Mouse (Mus musculus) liver, embryonic 14.5 days (tissue): ENCODE measurements around the gene Tbc1d9. TPM values are rescaled to one million over a fixed set of nuclear protein-coding genes. Genes with fewer than 3 reads are reported as not detected.

Experiments used
- ATAC-seq: fragments of 200-750 bp; cut with Nextera tagmentation; 2 replicates; pipeline ENCODE4 v1.8.0; 2017; ENCODE audit warnings: moderate number of reproducible peaks, mild to moderate bottlenecking, moderate library complexity; ENCODE audit not compliant: insufficient read depth
- DNase-seq, 3 experiments: peaks; one replicate each; pipeline ENCODE4 v3.0.0-alpha.2; 2012 to 2013; ENCODE audit warnings: low read depth in 3 of 3, low spot score in 3 of 3
- H3K27ac ChIP-seq: fragments of 300-500 bp; sonication (generic); 2 replicates; pipeline ENCODE4 v1.5.1; 2014; ENCODE audit warnings: moderate library complexity, mild to moderate bottlenecking, control low read depth, inconsistent platforms
- H3K27me3 ChIP-seq: fragments of 300-500 bp; sonication (generic); 2 replicates; pipeline ENCODE4 v1.6.1; 2014; ENCODE audit warnings: mild to moderate bottlenecking, low read length, moderate library complexity; ENCODE audit not compliant: control insufficient read depth, insufficient read depth
- H3K36me3 ChIP-seq: fragments of 300-500 bp; sonication (generic); replicated peaks from 2 replicates; pipeline ENCODE4 v1.6.1; 2014; ENCODE audit warnings: low read depth; ENCODE audit not compliant: control insufficient read depth, insufficient read depth
- H3K4me1 ChIP-seq, 2 experiments: fragments of 200-500 bp in 1 of 2; fragments of 300-500 bp in 1 of 2; sonication (generic) in 1 of 2; replicated peaks; 2 replicates each; pipeline ENCODE4 v1.6.1; 2012 to 2014; ENCODE audit warnings: antibody characterized with exemption in 1 of 2, inconsistent platforms in 1 of 2, low read length in 1 of 2; ENCODE audit not compliant: control insufficient read depth in 2 of 2, insufficient read depth in 2 of 2
- H3K4me2 ChIP-seq: fragments of 300-500 bp; sonication (generic); 2 replicates; pipeline ENCODE4 v1.6.1; 2014; ENCODE audit warnings: low read depth, mild to moderate bottlenecking, control low read depth, moderate library complexity
- H3K4me3 ChIP-seq, 2 experiments: fragments of 200-500 bp in 1 of 2; fragments of 300-500 bp in 1 of 2; sonication (generic) in 1 of 2; 2 replicates each; pipeline ENCODE4 v1.5.1; 2012 to 2014; ENCODE audit warnings: low read depth in 2 of 2, low read length in 2 of 2, mild to moderate bottlenecking in 2 of 2, control low read depth in 1 of 2, inconsistent platforms in 1 of 2, moderate library complexity in 1 of 2; ENCODE audit not compliant: insufficient read depth in 1 of 2
- H3K9ac ChIP-seq: fragments of 300-500 bp; sonication (generic); replicated peaks from 2 replicates; pipeline ENCODE4 v1.6.1; 2014; ENCODE audit warnings: mild to moderate bottlenecking, control low read depth, moderate library complexity
- H3K9me3 ChIP-seq: fragments of 300-500 bp; sonication (generic); 2 replicates; pipeline ENCODE4 v1.6.1; 2016; ENCODE audit warnings: low read length, mixed read lengths; ENCODE audit not compliant: control insufficient read depth
- CTCF ChIP-seq: IDR thresholded peaks from 2 replicates; pipeline ENCODE4 v1.5.1; 2016; ENCODE audit warnings: antibody characterized with exemption, low read depth, control low read depth
- EP300 ChIP-seq: IDR thresholded peaks from 2 replicates; pipeline ENCODE4 v1.6.1; 2016; ENCODE audit warnings: antibody characterized with exemption, low read depth
- WGBS: fragments of 180-500 bp; shearing (Covaris S2); extraction: QIAGEN DNeasy Blood & Tissue Kit; methylation state at CpG from one replicate; pipeline ENCODE4 v1.1.7; 2014; ENCODE audit not compliant: insufficient replicate concordance; 5-methylcytosine and 5-hydroxymethylcytosine counted together
- polyA plus RNA-seq, 2 experiments: library from polyadenylated mRNA; depleted of rRNA in 1 of 2; stranded (reverse) in 1 of 2; unstranded in 1 of 2; fragments of >200 nt; fragmentation: Nextera tagmentation in 1 of 2; extraction: Ambion mirVana in 1 of 2; gene quantifications; 2 replicates each; pipeline versions ENCODE4 v1.2.1 to v1.2.3; 2012 to 2014

Gene Tbc1d9
- polyA plus RNA-seq, 2 experiments: 0.43 to 1.1 TPM

DNA sequence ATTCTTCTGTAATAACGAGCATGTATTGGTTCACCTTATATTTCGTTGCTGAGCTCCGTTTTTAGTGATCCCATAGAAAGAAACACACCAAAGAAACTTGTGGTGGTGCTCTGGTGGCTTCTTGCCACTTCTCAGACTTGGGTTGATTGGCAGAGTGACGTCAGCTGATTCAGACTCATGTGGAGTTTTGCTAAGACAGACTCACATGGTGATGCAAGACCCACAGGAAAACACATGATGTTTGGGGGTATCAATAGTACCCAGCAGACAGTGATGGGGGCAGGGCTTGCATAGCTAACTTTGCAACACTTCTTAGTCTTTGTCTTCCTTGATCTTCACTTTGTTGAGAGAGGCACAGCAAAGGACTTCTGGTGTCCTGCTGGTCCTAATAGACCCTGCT lies 20.6 kb upstream of the Tbc1d9 start:
- H3K4me2 ChIP-seq: no peak overlapping the region
- H3K9me3 ChIP-seq: no peaks in the 10 kb centered on the region
- H3K27ac ChIP-seq: no peak overlapping the region
- H3K9ac ChIP-seq: no peak overlapping the region
- peaks cover 0 to 3% of the 10 kb centered on the region in 2 experiments; a peak in 1 of 4 replicates for H3K4me1 ChIP-seq
- DNase-seq (no peak), ATAC-seq (no peak)
- H3K36me3 ChIP-seq: no peaks in the 10 kb centered on the region
- no peak overlapping the region for H3K4me3 ChIP-seq
- H3K27me3 ChIP-seq: no peaks in the 10 kb centered on the region
- WGBS: 57% methylated on average over 4 of the region's 4 CpGs
- TF ChIP-seq EP300: no peak
- no peak for TF ChIP-seq CTCF

DNA sequence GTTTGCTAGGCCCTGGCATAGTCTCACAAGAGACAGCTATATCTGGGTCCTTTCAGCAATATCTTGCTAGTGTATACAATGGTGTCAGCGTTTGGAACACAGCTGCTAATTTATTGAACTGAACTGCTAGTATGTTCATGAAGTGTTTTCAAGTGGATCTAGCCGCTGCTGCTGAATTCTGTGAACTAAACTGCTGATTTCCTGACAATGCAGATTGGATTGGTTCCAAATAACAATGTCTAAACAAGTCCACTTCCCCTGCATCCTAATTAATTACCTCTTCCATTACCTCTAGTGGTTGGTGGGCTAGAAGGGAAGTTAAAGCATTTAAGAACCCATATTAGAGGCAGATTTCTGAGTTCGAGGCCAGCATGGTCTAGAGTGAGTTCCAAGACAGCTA lies 19.7 kb upstream of the Tbc1d9 start:
- Histone ChIP-seq H3K36me3 (no peaks in the 10 kb centered on the region), H3K27ac (no peak overlapping the region), H3K4me1 (no peaks in the 10 kb centered on the region), H3K9me3 (no peaks in the 10 kb centered on the region), H3K4me2 (no peak overlapping the region), H3K9ac (no peak overlapping the region), H3K4me3 (no peak overlapping the region), H3K27me3 (no peaks in the 10 kb centered on the region)
- WGBS: 64% methylated on average over 3 of the region's 3 CpGs
- TF ChIP-seq CTCF: no peak
- TF ChIP-seq EP300: no peak
- DNase-seq (no peak), ATAC-seq (no peak)

- 71% methylated on average over 6 of the region's 6 CpGs for whole genome bisulfite sequencing
- TF ChIP-seq CTCF (no peak), EP300 (no peak)
Measured at GRCm38 (mm10) chr8:83149124-83149523, 16.0 kb upstream of the Tbc1d9 start.

DNA sequence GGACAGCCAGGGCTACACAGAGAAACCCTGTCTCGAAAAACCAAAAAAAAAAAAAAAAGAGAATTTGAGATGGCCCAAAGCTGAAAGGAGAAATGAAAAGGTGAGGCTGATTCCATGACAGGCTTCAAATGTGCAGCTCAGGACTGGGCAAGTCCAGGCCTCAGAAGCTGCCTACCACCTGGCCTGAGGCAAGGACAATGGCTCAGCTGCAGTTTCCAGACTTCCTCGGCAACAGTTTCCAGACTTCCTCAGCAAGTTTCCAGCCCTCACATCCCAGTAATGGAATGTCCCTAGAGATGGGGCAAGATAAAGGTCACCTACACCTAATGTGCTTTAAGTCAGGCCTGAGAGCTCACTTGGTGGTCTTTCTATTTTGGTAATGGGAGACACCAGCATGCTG lies 13.1 kb upstream of the Tbc1d9 start:
- Histone ChIP-seq H3K4me2 (no peak overlapping the region), H3K27ac (no peak overlapping the region), H3K9me3 (no peaks in the 10 kb centered on the region), H3K4me1 (peaks cover 0 to 3% of the 10 kb centered on the region in 2 experiments; a peak in 1 of 4 replicates), H3K9ac (no peak overlapping the region), H3K27me3 (no peaks in the 10 kb centered on the region), H3K4me3 (no peak overlapping the region), H3K36me3 (no peaks in the 10 kb centered on the region)
- TF ChIP-seq CTCF: no peak
- no peak for TF ChIP-seq EP300
- 57% methylated on average over 1 of the region's 2 CpGs for WGBS
- ATAC-seq (no peak), DNase-seq (no peak)

More at GRCm38 (mm10) chr8:83149124-83149523, 16.0 kb upstream of the Tbc1d9 start:
- Histone ChIP-seq H3K4me2 (no peak overlapping the region), H3K27me3 (no peaks in the 10 kb centered on the region), H3K4me3 (no peak overlapping the region), H3K36me3 (no peaks in the 10 kb centered on the region), H3K9me3 (no peaks in the 10 kb centered on the region), H3K9ac (no peak overlapping the region), H3K4me1 (peaks cover 0 to 3% of the 10 kb centered on the region in 2 experiments; a peak in 1 of 4 replicates), H3K27ac (no peak overlapping the region)
- no peak for DNase-seq
- no peak for ATAC-seq

GRCm38 (mm10) chr8:83152470-83152869 lies 12.7 kb upstream of the Tbc1d9 start:
- TF ChIP-seq EP300: no peak
- TF ChIP-seq CTCF: no peak

More at GRCm38 (mm10) chr8:83152470-83152869, 12.7 kb upstream of the Tbc1d9 start:
- H3K27ac ChIP-seq: no peak overlapping the region
- DNase-seq: no peak
- H3K4me2 ChIP-seq: no peak overlapping the region
- H3K4me1 ChIP-seq: peaks cover 0 to 3% of the 10 kb centered on the region in 2 experiments; a peak in 1 of 4 replicates
- 24% methylated on average over 4 of the region's 4 CpGs for WGBS
- no peaks in the 10 kb centered on the region for H3K27me3 ChIP-seq
- H3K9ac ChIP-seq: no peak overlapping the region
- H3K9me3 ChIP-seq: no peaks in the 10 kb centered on the region
- H3K36me3 ChIP-seq: no peaks in the 10 kb centered on the region
- no peak for ATAC-seq
- no peak overlapping the region for H3K4me3 ChIP-seq
